Mouse (Mus musculus) C2C12 (cell line): ENCODE measurements around the gene Nup107. TPM values are rescaled to one million over a fixed set of nuclear protein-coding genes. Genes with fewer than 3 reads are reported as not detected.
A peak's percentile ranks its signal among the peaks of the same experiment; 100 is the strongest.
"Not testable (repeated sequence)": the region's sequence is repeated elsewhere in the genome, so short reads cannot be mapped to it uniquely, and the experiment has no call there.

Experiments used
- H3K27me3 ChIP-seq: one replicate; pipeline ENCODE4 v1.6.1; 2011; ENCODE audit not compliant: control insufficient read depth, insufficient read depth, insufficient read length
- H3K36me3 ChIP-seq: one replicate; pipeline ENCODE4 v1.6.1; 2011; ENCODE audit not compliant: control insufficient read depth, insufficient read depth
- H3K4me3 ChIP-seq: one replicate; pipeline ENCODE4 v1.5.1; 2011; ENCODE audit warnings: mild to moderate bottlenecking, control low read depth; ENCODE audit not compliant: poor library complexity, insufficient read depth, severe bottlenecking
- H3K79me2 ChIP-seq: one replicate; pipeline ENCODE4 v1.6.1; 2011; ENCODE audit not compliant: control insufficient read depth, insufficient read depth
- H3K79me3 ChIP-seq: one replicate; pipeline ENCODE4 v1.6.1; 2011; ENCODE audit warnings: low read depth, control low read depth
- H3ac ChIP-seq: one replicate; pipeline ENCODE3; 2011; ENCODE audit warnings: low read depth; ENCODE audit not compliant: control insufficient read depth, insufficient read length
- CEBPB ChIP-seq: IDR thresholded peaks from one replicate; pipeline ENCODE4 v1.6.1; 2011; ENCODE audit warnings: low read depth, mild to moderate bottlenecking, control low read depth, moderate library complexity
- CTCF ChIP-seq: IDR thresholded peaks from one replicate; pipeline ENCODE4 v1.5.1; 2011; ENCODE audit not compliant: control insufficient read depth, insufficient read depth, insufficient read length
- FOSL1 ChIP-seq: IDR thresholded peaks from one replicate; pipeline ENCODE4 v1.8.0; 2011; ENCODE audit warnings: mild to moderate bottlenecking, low read length; ENCODE audit not compliant: poor library complexity, insufficient read depth, severe bottlenecking
- MAX ChIP-seq: IDR thresholded peaks from one replicate; pipeline ENCODE4 v1.6.1; 2011; ENCODE audit warnings: mild to moderate bottlenecking, control low read depth
- MYOD1 ChIP-seq: IDR thresholded peaks from one replicate; pipeline ENCODE4 v1.6.1; 2011; ENCODE audit warnings: low read depth; ENCODE audit not compliant: control insufficient read depth, insufficient read length
- MYOG ChIP-seq: IDR thresholded peaks from one replicate; pipeline ENCODE4 v1.6.1; 2011; ENCODE audit not compliant: control insufficient read depth, insufficient read length; ENCODE audit errors: extremely low read depth
- USF1 ChIP-seq: IDR thresholded peaks from one replicate; pipeline ENCODE4 v1.6.1; 2011; ENCODE audit warnings: low read depth, mild to moderate bottlenecking, control low read depth, moderate library complexity
- polyA plus RNA-seq: library from polyadenylated mRNA; unstranded; fragments of >200 nt; fragmentation: generic; extraction: Trizol; gene quantifications from one replicate; pipeline ENCODE4 v1.2.1, GENCODE M21; 2012; ENCODE audit warnings: missing spikeins

Nup107 gene
- polyA plus RNA-seq, 1 experiment, result 41.2 TPM

- H3K36me3 ChIP-seq, result peaks cover 59% of the 10 kb centered on the region
- peaks cover 17% of the 10 kb centered on the region for H3K79me3 ChIP-seq
- TF ChIP-seq MAX (no peak), MYOD1 (no peak), FOSL1 (no peak), CTCF (no peak), CEBPB (no peak), USF1 (no peak), MYOG (no peak)
- H3K27me3 ChIP-seq, result no peaks in the 10 kb centered on the region
- H3K4me3 ChIP-seq, result no peak overlapping the region
- no peak overlapping the region for H3ac ChIP-seq
- peaks cover 30% of the 10 kb centered on the region for H3K79me2 ChIP-seq
Observed at GRCm38 (mm10) chr10:117747711-117748110, 44.8 kb downstream of the Nup107 start.

DNA sequence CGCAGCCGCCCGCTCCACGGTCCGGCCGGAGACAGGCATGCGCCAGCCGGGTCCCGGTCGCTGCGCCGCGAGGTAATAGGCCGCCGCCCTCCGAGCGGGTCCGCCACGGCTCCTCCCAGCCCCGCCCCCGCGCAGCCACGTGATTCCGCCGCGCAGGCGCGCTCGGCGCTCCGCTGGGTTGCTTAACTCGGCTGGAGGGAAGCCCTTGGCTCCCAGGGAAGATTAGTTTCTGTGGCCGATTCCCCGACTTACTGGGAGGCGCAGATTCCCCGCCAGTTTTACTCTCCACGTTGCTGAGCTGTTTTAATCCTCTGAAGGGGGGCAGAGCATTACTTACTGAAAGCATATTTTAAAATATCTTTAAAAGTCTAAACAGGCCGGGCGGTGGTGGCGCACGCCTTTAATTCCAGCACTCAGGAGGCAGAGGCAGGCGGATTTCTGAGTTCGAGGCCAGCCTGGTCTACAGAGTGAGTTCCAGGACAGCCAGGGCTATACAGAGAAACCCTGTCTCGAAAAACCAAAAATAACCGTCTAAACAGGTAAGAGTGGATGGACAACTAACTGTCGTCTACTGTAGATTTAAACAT, 46.1 kb downstream of the Nup107 start, which contains the start of gene Slc35e3:
Gene Slc35e3 (minus strand): TSS at position 69 of the 587 bp plus-strand sequence.
- Histone ChIP-seq H3K27me3 (no peaks in the 10 kb centered on the region), H3ac (peak within 1 kb of the TSS; percentile 75), H3K36me3 (peaks cover 58% of the 10 kb centered on the region), H3K79me2 (peaks cover 44% of the 10 kb centered on the region), H3K79me3 (peaks cover 26% of the 10 kb centered on the region), H3K4me3 (peak within 1 kb of the TSS; percentile 34)
- TF ChIP-seq MYOG (no peak), CTCF (no peak), MAX (peak; percentile 28), MYOD1 (no peak), CEBPB (peak; percentile 89), USF1 (peak; percentile 93), FOSL1 (no peak)

DNA sequence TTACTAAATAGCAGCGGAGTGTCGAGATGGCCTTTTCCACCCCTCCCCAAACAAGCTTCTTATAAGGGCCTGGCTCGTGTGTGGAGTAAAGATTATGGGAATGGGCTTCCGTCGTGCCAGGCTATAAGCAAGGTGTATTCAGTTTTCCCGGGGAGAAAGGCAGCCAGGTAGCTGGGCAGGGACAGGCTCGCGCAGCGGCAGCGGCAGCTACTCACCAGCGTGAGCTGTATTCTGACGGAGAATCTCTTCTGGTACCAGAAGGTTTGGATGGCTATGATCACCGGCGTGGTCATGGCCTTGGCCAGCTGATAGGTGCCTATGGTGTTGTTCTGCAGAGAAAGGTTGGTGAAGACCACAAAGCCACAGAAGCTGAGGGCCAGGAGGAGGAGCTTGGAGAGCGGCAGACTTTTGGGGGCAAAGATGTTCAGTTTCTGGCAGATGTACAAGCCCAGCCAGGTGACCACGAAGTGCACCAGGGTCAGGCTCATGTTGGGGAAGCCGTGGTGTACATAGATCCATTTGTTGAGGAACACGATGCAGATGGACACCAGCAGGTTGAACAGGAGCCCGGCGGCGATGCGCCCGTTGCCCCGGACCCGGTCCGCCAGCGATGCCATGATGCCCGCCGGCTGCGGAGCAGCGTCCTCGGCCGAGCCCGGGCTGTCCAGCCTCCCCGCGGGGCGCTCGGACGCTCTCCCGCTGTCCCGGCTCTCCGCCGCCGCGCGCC, 46.8 kb downstream of the Nup107 start:
- Histone ChIP-seq H3ac (peak overlapping the region; percentile 75), H3K79me3 (peaks cover 28% of the 10 kb centered on the region), H3K4me3 (peak overlapping the region; percentile 34), H3K79me2 (peaks cover 50% of the 10 kb centered on the region), H3K36me3 (peaks cover 55% of the 10 kb centered on the region)
- not testable (repeated sequence) for H3K27me3 ChIP-seq

- Histone ChIP-seq H3K4me3 (no peak overlapping the region), H3K79me3 (peaks cover 28% of the 10 kb centered on the region), H3ac (no peak overlapping the region), H3K79me2 (peaks cover 53% of the 10 kb centered on the region), H3K27me3 (no peaks in the 10 kb centered on the region), H3K36me3 (peaks cover 53% of the 10 kb centered on the region)
- TF ChIP-seq CTCF (no peak), MYOG (no peak), USF1 (no peak), FOSL1 (no peak), MAX (no peak), MYOD1 (no peak)
Observed at GRCm38 (mm10) chr10:117743917-117744316, 48.6 kb downstream of the Nup107 start.

GRCm38 (mm10) chr10:117743182-117743581, 49.3 kb downstream of the Nup107 start:
- H3K4me3 ChIP-seq, result no peak overlapping the region
- H3K79me2 ChIP-seq, result peaks cover 53% of the 10 kb centered on the region
- peaks cover 53% of the 10 kb centered on the region for H3K36me3 ChIP-seq
- H3ac ChIP-seq, result no peak overlapping the region
- H3K27me3 ChIP-seq, result no peaks in the 10 kb centered on the region
- peaks cover 30% of the 10 kb centered on the region for H3K79me3 ChIP-seq
- TF ChIP-seq FOSL1 (no peak), CTCF (no peak), MYOG (no peak), CEBPB (no peak), USF1 (no peak), MAX (no peak), MYOD1 (no peak)

- Histone ChIP-seq H3K79me2 (peaks cover 53% of the 10 kb centered on the region), H3ac (no peak overlapping the region), H3K79me3 (peaks cover 30% of the 10 kb centered on the region), H3K4me3 (no peak overlapping the region), H3K36me3 (peaks cover 52% of the 10 kb centered on the region), H3K27me3 (no peaks in the 10 kb centered on the region)
- TF ChIP-seq MYOG, result no peak
- no peak for TF ChIP-seq MAX
- no peak for TF ChIP-seq CTCF
- TF ChIP-seq CEBPB, result no peak
Observed at GRCm38 (mm10) chr10:117742618-117743017, 49.9 kb downstream of the Nup107 start.
